Mouse (Mus musculus): ENCODE data around the gene Mypn. TPM values are rescaled to one million over a fixed set of nuclear protein-coding genes. Genes with fewer than 3 reads are reported as not detected.

Gene Mypn
- polyA plus RNA-seq, 1 experiment from 2014 or later = 14.4 TPM

DNA sequence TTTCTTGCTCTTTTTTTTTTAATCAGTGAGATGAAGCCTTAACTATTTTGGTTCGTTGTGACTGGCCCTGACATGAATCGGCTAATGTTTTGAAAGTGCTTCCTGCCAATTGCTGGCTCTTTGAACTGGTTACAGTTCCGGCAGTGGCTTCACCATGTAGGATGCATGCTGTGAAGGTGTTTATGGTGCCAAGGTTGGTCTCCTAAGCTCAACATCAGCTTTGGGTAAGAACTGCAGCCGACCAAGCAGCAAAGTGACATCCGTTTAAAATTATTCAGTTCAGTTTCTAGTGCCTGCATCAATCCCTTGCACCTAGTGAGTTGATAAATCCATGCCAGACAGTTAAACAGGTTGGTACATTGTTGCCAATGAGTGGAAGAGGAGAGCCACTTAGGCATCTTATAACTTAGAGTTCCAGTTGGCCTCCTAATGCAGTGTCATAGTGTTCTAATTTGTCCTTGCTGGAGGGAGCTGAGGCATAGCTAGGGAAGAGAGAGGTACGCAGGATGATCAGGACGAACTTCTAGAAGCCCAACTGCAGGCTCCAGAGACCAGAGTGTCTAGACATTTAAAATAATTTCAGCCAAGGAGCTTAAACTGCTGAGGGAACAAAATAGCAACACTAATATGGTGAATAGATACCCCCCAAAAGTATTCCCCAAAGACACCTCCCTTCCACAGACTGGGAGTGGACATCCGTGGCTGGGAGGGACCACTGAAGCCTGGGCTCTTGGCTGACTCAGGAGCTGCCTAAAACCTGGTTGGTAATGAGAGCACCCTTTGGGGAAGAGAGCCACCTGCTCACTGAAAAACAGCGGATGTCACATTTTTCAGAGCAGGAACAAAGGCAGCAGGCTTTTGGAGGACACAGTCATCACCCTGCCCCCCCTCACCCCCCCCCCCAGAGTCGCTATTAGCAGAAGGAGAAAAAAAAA lies 110.9 kb downstream of the Mypn start:
- Histone ChIP-seq H3K4me3 (ENCODE audit: low read length) (no peak overlapping the region), H3K36me3 (ENCODE audit: control insufficient read depth, insufficient read depth) (no peaks in the 10 kb centered on the region), H3K27me3 (ENCODE audit: control insufficient read depth, insufficient read depth, low read length) (peaks cover 3% of the 10 kb centered on the region; the same call in 1 of the 2 replicates), H3K4me1 (ENCODE audit: control insufficient read depth, insufficient read depth, low read length) (peaks cover 8% of the 10 kb centered on the region), H3K4me2 (ENCODE audit: low read depth, low read length) (no peak overlapping the region), H3K27ac (ENCODE audit: low read length) (no peak overlapping the region), H3K9me3 (replicated peaks; ENCODE audit: control insufficient read depth, low read length) (no peaks in the 10 kb centered on the region), H3K9ac (ENCODE audit: low read length) (no peak overlapping the region)
- WGBS = 67% methylated on average over 10 of the region's 10 CpGs
- no peak for ATAC-seq (replicated peaks; ENCODE audit: extremely low read depth, insufficient read depth, low FRiP score)

DNA sequence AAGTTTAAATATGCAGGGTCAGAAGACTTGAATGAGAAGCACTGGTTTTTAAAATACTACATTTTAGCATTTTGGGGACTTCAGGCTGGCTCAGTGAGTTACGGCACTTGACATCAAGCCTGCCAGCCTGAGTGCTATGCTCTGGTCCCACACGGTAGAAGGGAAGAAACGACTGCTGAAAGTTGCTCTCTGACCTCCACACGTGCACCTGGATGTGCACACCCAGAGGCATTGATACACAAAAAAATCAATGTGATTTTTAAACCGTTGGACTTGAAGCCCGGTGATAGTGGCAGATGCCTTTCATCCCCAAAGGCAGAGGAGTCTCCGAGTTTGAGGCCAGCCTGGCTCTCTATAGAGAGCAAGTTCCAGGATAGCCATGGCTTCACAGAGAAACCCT lies 111.8 kb downstream of the Mypn start:
- Histone ChIP-seq H3K27me3 (ENCODE audit: control insufficient read depth, insufficient read depth, low read length) (no peaks in the 10 kb centered on the region; the same call in 1 of the 2 replicates), H3K9ac (ENCODE audit: low read length) (no peak overlapping the region), H3K4me2 (ENCODE audit: low read depth, low read length) (no peak overlapping the region), H3K9me3 (replicated peaks; ENCODE audit: control insufficient read depth, low read length) (no peaks in the 10 kb centered on the region), H3K4me1 (ENCODE audit: control insufficient read depth, insufficient read depth, low read length) (peaks cover 8% of the 10 kb centered on the region), H3K36me3 (ENCODE audit: control insufficient read depth, insufficient read depth) (no peaks in the 10 kb centered on the region), H3K27ac (ENCODE audit: low read length) (no peak overlapping the region), H3K4me3 (ENCODE audit: low read length) (no peak overlapping the region)
- ATAC-seq (replicated peaks; ENCODE audit: extremely low read depth, insufficient read depth, low FRiP score) = no peak
- 80% methylated on average over 7 of the region's 7 CpGs for WGBS

DNA sequence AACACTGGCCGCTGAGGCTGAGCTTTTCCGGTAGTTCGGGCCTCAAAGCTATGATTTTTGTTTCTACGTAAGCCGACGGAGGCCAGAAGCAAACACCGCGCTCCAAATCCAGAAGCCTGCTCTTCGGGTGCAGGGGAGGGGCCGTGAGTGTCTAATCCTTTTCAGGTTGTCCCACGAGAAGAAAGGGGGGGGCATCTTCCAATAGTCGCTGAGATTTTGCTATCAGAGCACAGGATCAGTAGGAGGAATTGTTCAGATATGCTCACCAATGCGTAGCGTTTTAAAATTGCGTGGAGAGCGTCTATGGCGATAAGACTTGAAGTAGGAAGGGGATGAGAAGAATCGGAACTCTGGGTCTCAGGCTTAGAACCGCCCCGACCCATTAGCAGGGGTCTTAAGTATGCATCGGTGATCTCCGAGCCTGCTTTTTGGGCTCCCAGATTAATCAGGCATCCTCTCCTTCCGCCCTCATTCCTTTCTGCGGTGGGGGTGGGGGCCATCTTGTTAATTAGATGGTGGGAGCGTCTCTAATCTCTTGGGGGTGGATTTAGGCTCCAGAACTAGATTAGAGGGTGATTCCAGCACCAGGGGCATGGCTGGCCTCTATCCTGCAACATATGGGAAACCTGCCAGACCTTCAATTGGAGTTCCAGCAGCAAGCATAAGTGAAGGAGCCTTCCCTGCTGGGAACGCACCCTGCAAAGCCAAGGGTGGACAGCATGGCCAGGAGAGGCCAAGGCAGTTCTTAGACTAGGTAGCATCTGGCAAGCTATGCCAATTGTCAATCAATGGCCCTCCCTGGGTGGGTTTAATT lies 113.8 kb downstream of the Mypn start:
- 7% methylated on average over 26 of the region's 26 CpGs for WGBS

DNA sequence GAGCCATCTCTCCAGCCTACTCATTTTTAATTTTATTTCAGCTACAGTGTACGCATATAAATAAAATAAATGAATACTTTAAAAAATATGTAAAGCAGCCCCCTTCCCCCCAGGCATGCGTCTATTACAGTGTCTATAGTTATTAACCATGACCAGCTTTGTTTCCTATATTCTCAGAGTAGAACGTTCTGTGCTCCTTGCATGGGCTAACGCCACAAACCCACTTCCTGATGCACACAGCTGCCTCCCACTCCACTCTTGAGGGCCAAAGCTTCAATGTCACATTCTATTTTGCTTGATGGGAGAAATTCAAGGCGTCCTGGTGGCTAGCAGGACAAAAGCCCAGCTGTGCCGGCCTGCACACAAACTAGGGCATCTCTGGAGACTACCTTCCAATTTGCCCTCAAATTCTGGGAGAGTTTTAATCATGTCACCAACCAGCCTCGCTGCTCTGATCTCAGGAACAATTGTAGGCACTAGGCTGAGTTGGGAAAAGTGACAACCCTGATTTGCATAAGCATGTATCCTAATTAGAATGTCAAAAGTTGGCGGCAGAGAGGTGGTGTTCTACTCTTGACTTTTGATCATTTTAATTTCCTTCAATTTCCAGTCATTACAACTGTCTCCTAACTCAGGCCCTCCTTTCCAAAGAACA lies 114.5 kb downstream of the Mypn start:
- H3K4me2 ChIP-seq (ENCODE audit: low read depth, low read length) = peak overlapping the region; percentile 77
- no peaks in the 10 kb centered on the region; the same call in 1 of the 2 replicates for H3K27me3 ChIP-seq (ENCODE audit: control insufficient read depth, insufficient read depth, low read length)
- H3K4me1 ChIP-seq (ENCODE audit: control insufficient read depth, insufficient read depth, low read length) = peaks cover 8% of the 10 kb centered on the region
- peak overlapping the region; percentile 48 for H3K4me3 ChIP-seq (ENCODE audit: low read length)
- no peaks in the 10 kb centered on the region for H3K9me3 ChIP-seq (replicated peaks; ENCODE audit: control insufficient read depth, low read length)
- no peak for ATAC-seq (replicated peaks; ENCODE audit: extremely low read depth, insufficient read depth, low FRiP score)
- no peaks in the 10 kb centered on the region for H3K36me3 ChIP-seq (ENCODE audit: control insufficient read depth, insufficient read depth)
- 53% methylated on average over 8 of the region's 8 CpGs for WGBS
- no peak overlapping the region for H3K27ac ChIP-seq (ENCODE audit: low read length)
- H3K9ac ChIP-seq (ENCODE audit: low read length) = peak overlapping the region; percentile 59

More for the DNA sequence above, 113.8 kb downstream of the Mypn start:
- ATAC-seq (replicated peaks; ENCODE audit: extremely low read depth, insufficient read depth, low FRiP score) = no peak; the same call in 1 of the 2 replicates
- H3K4me2 ChIP-seq (ENCODE audit: low read depth, low read length) = peak overlapping the region; percentile 77
- H3K27ac ChIP-seq (ENCODE audit: low read length) = no peak overlapping the region
- peak overlapping the region; percentile 59 for H3K9ac ChIP-seq (ENCODE audit: low read length)
- H3K4me1 ChIP-seq (ENCODE audit: control insufficient read depth, insufficient read depth, low read length) = peaks cover 8% of the 10 kb centered on the region
- no peaks in the 10 kb centered on the region; the same call in 1 of the 2 replicates for H3K27me3 ChIP-seq (ENCODE audit: control insufficient read depth, insufficient read depth, low read length)
- H3K36me3 ChIP-seq (ENCODE audit: control insufficient read depth, insufficient read depth) = no peaks in the 10 kb centered on the region
- H3K9me3 ChIP-seq (replicated peaks; ENCODE audit: control insufficient read depth, low read length) = no peaks in the 10 kb centered on the region
- peak overlapping the region; percentile 48 for H3K4me3 ChIP-seq (ENCODE audit: low read length)

DNA sequence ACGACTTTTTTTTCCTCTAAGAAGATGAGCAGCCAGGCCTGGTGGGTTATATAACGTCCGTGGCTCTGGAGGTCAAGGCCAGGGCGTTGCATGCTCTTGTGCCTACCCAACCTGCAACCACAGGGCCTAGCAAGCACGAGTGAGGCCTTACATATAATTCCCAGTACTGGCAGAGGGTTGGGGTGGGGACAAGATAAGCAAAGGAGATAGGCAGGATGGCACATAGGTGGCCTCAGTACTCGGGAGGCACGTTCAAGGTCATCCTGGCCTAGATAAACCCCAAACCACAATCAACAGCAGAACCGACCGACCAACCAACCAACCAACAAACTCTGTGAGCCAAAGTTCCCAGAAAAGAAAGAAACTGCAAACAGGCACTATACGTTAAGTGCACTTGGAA lies 117.4 kb downstream of the Mypn start:
- 66% methylated on average over 10 of the region's 10 CpGs for WGBS
- H3K4me1 ChIP-seq (ENCODE audit: control insufficient read depth, insufficient read depth, low read length) = peaks cover 8% of the 10 kb centered on the region
- H3K27ac ChIP-seq (ENCODE audit: low read length) = no peak overlapping the region
- no peaks in the 10 kb centered on the region for H3K9me3 ChIP-seq (replicated peaks; ENCODE audit: control insufficient read depth, low read length)
- ATAC-seq (replicated peaks; ENCODE audit: extremely low read depth, insufficient read depth, low FRiP score) = no peak
- H3K27me3 ChIP-seq (ENCODE audit: control insufficient read depth, insufficient read depth, low read length) = no peaks in the 10 kb centered on the region; the same call in 1 of the 2 replicates
- H3K4me2 ChIP-seq (ENCODE audit: low read depth, low read length) = no peak overlapping the region
- no peak overlapping the region for H3K9ac ChIP-seq (ENCODE audit: low read length)
- H3K36me3 ChIP-seq (ENCODE audit: control insufficient read depth, insufficient read depth) = no peaks in the 10 kb centered on the region
- no peak overlapping the region for H3K4me3 ChIP-seq (ENCODE audit: low read length)

DNA sequence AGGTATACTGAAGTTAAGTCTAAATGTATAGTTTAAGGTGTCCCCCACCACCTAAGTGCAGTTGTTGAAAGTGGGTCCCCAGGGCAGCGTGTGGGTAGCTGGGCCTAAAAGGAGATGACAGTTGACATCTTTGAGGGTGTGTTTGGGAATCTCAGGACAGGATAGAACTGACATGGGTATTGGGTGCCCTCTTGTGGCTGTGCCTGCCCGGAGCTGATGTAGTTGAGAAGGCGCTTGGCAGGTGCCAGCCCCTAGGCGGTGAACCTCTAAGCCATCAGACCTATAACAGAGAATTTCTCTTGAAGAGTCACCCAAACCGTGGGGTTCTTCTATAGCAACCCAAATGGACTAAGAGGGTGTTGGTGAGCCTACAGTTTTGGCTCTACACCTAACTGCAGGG lies 137.8 kb downstream of the Mypn start:
- ATAC-seq (replicated peaks; ENCODE audit: extremely low read depth, insufficient read depth, low FRiP score) = 0 out of 2 replicates have a peak, but pooled peaks have one; percentile 71
- Histone ChIP-seq H3K9ac (ENCODE audit: low read length) (no peak overlapping the region), H3K4me1 (ENCODE audit: control insufficient read depth, insufficient read depth, low read length) (no peaks in the 10 kb centered on the region), H3K27ac (ENCODE audit: low read length) (no peak overlapping the region), H3K27me3 (ENCODE audit: control insufficient read depth, insufficient read depth, low read length) (no peaks in the 10 kb centered on the region), H3K4me3 (ENCODE audit: low read length) (no peak overlapping the region), H3K4me2 (ENCODE audit: low read depth, low read length) (no peak overlapping the region), H3K9me3 (replicated peaks; ENCODE audit: control insufficient read depth, low read length) (no peaks in the 10 kb centered on the region), H3K36me3 (ENCODE audit: control insufficient read depth, insufficient read depth) (no peaks in the 10 kb centered on the region)
- 10% methylated on average over 5 of the region's 5 CpGs for WGBS

Other genes with a start within 250 kb of the Mypn start
- gene Rufy2, start 223.7 kb downstream of the Mypn start, polyA plus RNA-seq (2015; fragmentation: Nextera tagmentation; extraction: Ambion mirVana) = 16.5 and 16.9 TPM in 2 replicates
- gene Hnrnph3, start 179.7 kb downstream of the Mypn start, polyA plus RNA-seq (2015; fragmentation: Nextera tagmentation; extraction: Ambion mirVana) = 68.9 and 75.5 TPM in 2 replicates
- 0.77 and 0.89 TPM in 2 replicates for gene Pbld2, start 179.6 kb downstream of the Mypn start, polyA plus RNA-seq (2015; fragmentation: Nextera tagmentation; extraction: Ambion mirVana)
- gene Pbld1, start 143.8 kb downstream of the Mypn start, polyA plus RNA-seq (2015; fragmentation: Nextera tagmentation; extraction: Ambion mirVana) = 0.51 and 0.72 TPM in 2 replicates
- gene Atoh7, start 104.3 kb downstream of the Mypn start, polyA plus RNA-seq (2015; fragmentation: Nextera tagmentation; extraction: Ambion mirVana) = not detected in 2 replicates
- 37.4 and 38.5 TPM in 2 replicates for gene Herc4, start 39.9 kb upstream of the Mypn start, polyA plus RNA-seq (2015; fragmentation: Nextera tagmentation; extraction: Ambion mirVana)
- 2.6 and 2.7 TPM in 2 replicates for gene Sirt1, start 177.8 kb upstream of the Mypn start, polyA plus RNA-seq (2015; fragmentation: Nextera tagmentation; extraction: Ambion mirVana)
- gene Dnajc12, start 178.5 kb upstream of the Mypn start, polyA plus RNA-seq (2015; fragmentation: Nextera tagmentation; extraction: Ambion mirVana) = 6.6 and 7.5 TPM in 2 replicates
- not detected in 2 replicates for gene Gm7075, start 217.8 kb upstream of the Mypn start, polyA plus RNA-seq (2015; fragmentation: Nextera tagmentation; extraction: Ambion mirVana)
- gene Ctnna3, start 226.1 kb upstream of the Mypn start, polyA plus RNA-seq (2015; fragmentation: Nextera tagmentation; extraction: Ambion mirVana) = 27.6 and 29.1 TPM in 2 replicates